Mouse (Mus musculus) right cerebral cortex, postnatal 36 days (tissue): ENCODE data around the gene Gm49388.

Experiments
- DNase-seq, 2 experiments: peaks; one replicate each; pipeline ENCODE4 v3.0.0; 2022; ENCODE audit warnings: low spot score in 2 of 2, mixed read lengths in 1 of 2

Gene Gm49388

GRCm38 (mm10) chr7:127840886-127841285 is 55.5 kb downstream of the Gm49388 start:
- DNase-seq: peak; percentile 75 to 76

DNA sequence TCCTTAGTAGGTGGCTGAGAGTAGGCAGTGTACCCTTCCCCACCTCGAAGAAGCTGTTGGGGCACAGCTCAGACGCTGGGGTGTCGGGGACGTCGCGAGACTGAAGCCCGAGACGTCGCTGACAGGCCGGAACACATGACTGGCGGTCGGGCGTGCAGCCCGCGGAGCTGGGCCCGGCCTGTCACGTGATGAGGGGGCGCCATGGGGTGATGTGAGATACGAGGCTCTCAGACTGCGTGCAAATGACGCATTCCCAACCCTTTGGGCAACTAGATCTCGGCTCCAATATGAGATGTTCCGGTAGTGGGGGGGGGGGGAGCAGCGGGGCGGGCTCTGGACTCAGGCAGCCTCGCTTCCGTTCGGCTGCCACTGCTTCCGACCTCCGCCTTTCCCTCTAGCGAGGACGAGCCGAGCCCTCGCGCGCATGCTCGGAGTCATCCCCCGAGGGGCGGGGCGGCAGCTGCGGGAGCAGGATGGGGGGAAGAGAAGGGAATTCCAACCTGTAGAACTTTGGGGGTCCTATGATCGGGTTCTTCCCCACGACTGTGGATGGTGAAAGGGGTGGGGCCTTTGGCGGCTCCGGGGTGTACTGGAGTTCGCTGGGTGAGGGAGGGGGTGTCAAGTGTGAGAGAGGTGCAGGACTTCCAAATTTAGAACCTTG is 56.1 kb downstream of the Gm49388 start:
- peak; percentile 97 for DNase-seq

GRCm38 (mm10) chr7:127842001-127842718 is 56.8 kb downstream of the Gm49388 start:
- DNase-seq: peak; percentile 59 to 71

GRCm38 (mm10) chr7:127849973-127850875 is 64.8 kb downstream of the Gm49388 start:
- DNase-seq: no peak

GRCm38 (mm10) chr7:127850906-127851305 is 65.5 kb downstream of the Gm49388 start:
- DNase-seq: no peak
